Mouse (Mus musculus) liver, embryonic 14.5 days (tissue): ENCODE data around the gene Bri3.

Experiments used
- CTCF ChIP-seq: IDR thresholded peaks from 2 replicates; pipeline ENCODE4 v1.5.1; 2016; ENCODE audit warnings: antibody characterized with exemption, low read depth, control low read depth
- EP300 ChIP-seq: IDR thresholded peaks from 2 replicates; pipeline ENCODE4 v1.6.1; 2016; ENCODE audit warnings: antibody characterized with exemption, low read depth

DNA sequence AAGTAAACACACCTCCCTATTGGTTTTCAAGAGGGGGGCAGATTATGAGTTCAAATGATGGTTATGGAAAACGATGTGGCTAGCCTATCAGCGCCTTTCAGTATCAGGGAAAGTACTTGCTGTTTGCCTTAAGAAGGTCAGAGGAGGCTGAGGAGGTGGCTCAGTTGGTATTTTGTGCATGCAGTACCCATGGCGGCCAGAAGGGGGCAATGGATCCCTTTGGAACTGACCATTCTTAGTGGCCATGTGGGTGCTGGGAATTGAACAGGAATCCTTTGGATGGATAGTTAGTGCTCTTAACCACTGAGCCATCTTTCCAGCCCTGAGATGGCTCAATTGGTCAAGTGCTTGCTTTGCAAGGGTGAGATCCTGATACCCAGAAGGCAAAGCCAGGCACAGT, 139.7 kb downstream of the Bri3 start:
- TF ChIP-seq CTCF, result peak; percentile 65
- TF ChIP-seq EP300, result no peak
